Mouse (Mus musculus) layer of hippocampus, postnatal 10 days (tissue): ENCODE results near the gene Exosc10. TPM values are rescaled to one million over a fixed set of nuclear protein-coding genes. Genes with fewer than 3 reads are reported as not detected.

Experiments used
- DNase-seq, 2 experiments: peaks; one replicate each; pipeline ENCODE4 v3.0.0; 2021; ENCODE audit warnings: low spot score in 2 of 2
- total RNA-seq, 2 experiments: library from RNA; stranded (reverse); gene quantifications; 2 replicates each; pipeline ENCODE4 v1.2.3; 2021

The Exosc10 gene
- total RNA-seq, 2 experiments from 2014 or later = 57.5 to 58.2 TPM

DNA sequence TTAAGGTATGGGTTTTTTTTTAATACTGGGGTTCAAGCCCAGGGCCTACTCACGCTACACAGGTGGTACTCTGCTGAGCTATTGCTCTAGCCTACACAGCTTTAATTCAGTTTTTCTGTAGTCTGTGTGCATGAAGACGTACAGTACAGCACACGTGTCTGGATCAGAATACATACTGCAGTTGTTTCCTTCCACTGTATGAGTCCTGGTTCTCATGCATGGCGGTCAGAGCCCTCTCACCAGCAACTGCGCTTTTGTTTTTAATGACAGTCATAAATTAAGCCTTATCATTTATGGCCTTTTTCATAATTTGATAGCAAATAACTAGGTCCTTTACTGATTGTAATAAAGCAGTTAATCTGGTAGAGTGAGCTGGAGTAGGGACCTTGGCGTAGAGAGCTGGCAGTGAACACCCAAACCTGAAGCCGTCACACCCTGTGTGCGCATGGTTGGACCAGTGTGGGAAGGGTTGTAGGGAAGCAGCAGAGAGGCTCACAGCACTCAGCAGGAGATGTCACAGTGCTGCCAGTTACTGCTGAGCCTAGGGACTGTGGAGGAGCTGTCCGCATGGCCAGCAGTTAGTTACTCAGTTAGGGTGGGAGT lies 12.6 kb downstream of the Exosc10 start:
- DNase-seq = no peak

DNA sequence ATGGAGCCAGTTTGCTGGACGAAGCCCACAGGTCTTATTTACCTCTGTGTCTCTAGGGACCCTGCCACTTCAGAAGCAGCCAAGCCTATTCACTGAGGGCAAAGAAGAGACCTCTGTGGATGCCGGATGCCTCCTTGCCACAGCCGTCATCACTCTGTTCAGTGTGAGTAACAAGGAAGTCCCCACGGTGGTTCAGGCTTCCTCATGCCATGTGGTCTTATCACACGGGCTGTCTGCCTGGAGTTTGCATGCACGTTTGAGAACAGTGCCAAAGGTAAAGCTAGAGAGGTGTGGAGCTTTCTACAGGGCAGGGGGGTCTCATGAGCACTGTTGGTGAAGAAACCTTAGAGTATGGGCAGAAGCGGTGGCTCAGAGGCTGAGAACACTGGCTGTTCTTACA lies 15.0 kb downstream of the Exosc10 start:
- DNase-seq = no peak

DNA sequence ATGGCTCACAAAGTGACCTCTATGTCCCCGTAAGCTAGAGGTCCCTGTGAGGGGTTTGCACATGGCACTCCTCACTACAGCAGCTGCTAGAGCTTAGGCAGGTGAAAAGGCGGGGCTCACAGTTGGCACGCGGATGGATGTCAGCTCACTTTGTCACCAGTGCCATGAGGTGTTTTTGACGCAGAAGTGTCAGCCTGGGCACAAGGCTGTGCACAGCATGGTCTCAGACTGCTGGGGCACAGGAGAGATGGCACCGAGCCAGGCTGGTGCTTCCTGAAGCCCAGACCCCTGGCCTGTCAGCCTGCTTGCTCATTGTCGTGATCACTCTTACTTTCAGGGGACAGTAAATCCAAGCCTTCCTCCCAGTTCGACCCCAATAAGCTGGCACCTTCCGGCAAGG lies 22.5 kb downstream of the Exosc10 start:
- no peak for DNase-seq

DNA sequence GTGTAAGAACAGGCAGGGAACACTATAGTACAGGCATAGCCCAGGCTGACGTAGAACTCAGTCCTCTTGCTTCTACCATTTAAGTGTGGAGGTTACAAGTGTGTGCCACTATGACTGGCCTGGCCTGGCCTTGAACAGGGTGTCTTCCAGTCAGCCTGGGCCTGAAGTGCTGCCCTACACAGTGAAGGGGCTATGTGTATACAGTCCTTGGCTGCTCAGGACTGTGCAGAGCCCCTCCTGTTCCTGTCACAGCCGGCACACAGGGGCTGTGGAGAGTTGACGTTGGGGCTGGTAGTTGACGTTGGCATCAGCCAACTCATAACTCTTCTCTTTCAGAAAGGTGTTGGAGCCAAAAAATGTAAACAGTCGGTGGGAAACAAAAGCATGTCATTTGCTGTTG lies 23.2 kb downstream of the Exosc10 start:
- DNase-seq = no peak

DNA sequence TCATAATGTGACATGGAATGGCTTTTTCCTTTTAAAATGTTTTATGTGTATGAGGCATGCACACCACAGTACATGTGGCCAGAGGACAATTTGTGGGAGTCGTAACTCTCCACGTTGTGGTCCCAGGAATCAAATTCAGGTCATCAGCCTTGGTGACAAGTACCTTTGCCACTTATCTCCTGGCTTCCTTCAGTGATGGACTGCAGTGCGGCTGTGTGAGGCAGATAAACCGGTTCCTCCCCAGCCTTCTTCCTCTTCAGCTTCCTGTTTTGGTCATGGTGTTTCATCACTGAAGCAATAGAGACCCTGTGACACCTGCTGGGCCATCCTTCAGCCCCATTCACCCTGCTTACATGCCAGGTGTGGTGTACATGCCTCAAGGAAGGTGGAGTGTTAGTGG lies 25.0 kb downstream of the Exosc10 start:
- DNase-seq = no peak

DNA sequence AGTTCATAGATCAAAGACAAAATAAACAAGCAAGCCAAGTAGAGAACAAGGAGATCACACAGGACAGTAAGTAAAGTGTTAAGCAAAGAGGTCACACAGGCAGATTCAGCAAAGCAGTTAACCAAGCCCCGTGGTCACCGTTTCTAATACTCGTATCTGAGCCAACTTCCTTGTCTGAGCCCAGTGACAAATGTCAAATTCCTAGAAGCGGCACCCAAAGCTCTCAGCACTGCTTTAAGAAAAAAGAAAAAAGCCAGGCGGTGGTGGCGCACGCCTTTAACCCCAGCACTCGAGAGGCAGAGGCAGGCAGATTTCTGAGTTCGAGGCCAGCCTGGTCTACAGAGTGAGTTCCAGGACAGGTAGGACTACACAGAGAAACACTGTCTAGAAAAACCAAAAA lies 28.4 kb downstream of the Exosc10 start:
- DNase-seq = no peak

DNA sequence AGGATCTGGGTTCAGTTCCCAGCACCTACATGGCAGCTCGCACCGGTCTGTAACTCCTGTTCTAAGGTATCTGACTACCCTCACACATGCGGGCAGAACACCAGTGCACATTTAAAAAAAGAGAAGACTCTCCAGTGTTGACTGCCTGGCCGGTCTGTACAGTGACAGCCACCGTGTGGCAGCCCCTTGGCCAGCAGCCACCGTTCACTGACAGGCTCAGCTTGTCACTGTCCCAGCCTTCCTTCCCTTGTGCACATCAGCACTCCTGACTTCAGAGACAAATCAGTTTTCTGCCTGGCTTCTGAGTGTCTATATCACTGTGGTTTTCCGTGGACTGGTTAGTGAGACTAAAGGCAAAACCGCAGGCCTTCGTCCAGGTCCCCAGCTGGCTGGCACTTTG lies 30.6 kb downstream of the Exosc10 start:
- peak; percentile 46 to 52 for DNase-seq

DNA sequence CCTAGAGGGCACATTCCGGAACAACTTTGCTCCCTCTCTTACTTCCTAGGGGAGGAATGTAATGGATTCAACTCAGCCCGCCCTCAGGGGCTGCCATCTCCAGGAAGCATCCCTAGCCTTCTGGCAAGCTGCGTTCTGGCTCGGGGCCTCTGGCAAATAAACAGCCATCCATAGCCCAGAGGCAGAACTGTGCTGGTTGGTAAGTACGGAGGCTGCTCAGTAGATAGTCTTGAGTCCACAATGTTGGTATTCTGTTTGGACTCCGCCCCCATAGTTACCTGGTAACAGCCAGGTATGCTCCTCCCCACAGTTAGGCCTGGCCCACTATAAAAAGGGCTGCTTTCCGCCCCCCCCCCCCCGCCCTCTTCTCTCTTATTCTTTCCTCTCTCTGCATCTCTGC lies 31.3 kb downstream of the Exosc10 start:
- peak; percentile 64 to 72 for DNase-seq

DNA sequence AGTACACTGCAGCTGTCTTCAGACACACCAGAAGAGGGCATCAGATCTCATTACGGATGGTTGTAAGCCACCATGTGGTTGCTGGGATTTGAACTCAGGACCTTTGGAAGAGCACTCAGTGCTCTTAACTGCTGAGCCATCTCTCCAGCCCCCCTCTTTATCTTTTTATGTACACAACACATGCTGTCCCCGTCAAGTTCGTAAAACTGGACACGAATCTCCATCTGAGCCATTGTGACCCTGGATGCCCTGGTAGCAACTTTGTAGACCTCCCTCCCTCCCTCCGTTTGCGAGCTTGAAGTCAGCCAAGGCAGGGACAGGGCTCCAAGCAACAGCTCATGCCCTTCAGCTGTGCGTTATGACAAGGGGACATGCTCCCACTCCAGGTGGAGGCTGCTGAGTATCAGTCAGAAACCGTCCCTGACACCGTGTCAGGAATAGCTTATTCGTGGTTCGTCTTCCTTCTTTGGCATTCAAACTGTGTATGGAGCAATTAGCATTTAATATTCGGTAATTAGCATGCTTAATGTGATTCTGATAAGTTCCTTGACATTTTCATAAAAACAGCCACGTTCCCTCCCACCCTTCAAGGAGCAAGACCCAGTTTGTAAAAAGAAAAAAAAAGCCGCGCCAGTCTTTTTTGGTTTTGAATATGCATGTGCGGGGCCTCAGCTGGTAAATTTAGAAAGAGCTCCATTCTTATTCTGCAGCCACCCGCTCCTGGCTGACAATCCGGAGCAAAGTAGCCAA lies 32.4 kb downstream of the Exosc10 start:
- DNase-seq = peak; percentile 33 to 45

DNA sequence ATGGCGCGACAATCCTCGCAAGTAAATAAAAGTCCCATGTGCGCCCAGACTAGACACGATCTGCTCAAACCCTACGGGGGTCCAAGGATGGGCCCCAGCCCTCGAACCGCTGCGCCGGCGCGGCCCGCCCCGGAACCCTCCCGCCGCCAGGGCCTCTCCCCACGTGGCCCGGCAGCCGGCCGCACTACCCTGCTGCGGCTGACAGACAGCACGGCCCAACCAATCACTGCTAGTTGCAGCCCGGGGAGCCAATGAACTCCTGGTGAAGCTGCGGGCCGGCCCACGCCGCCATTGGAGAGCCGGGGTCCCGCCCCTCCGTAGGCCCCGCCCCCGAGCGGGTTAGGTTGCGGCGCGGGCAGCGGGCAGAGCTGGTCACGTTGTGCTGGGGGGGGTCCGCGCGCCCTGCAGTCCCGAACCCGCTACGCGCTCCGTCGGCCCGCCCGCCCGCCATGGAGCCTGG lies 33.0 kb downstream of the Exosc10 start, which contains the start of gene Srm:
TSS of gene Srm (plus strand) at position 333 of the 460 bp plus-strand sequence.
- DNase-seq = peak; percentile 95 to 97

DNA sequence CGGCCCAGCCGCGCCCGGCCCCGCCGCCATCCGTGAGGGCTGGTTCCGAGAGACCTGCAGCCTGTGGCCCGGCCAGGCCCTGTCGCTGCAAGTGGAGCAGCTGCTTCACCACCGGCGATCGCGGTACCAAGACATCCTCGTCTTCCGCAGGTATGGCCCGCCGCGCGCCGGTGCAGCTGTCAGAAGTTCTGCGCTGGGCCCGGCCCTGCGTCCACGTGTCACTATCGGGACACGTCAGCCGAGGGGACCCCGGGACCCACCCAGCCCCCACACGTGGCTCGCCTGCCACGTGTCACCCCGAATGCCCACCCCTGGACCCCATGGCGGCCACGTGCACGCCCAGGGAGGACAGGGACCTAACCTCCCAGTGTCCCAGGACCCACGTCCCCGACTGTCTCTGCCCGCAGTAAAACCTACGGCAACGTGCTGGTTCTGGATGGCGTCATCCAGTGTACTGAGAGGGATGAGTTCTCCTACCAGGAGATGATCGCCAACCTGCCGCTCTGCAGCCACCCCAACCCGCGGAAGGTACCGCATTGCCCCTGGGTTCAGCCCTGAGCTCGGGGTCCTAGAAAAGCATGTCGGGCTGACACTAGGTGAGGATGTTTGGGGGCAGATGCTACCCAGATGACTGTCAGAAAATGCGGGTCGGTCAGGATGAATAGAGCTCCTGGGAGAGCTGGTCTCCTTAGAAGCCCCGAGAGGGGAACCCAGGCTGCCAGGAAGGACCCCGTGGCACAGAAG lies 33.6 kb downstream of the Exosc10 start:
- no peak for DNase-seq

DNA sequence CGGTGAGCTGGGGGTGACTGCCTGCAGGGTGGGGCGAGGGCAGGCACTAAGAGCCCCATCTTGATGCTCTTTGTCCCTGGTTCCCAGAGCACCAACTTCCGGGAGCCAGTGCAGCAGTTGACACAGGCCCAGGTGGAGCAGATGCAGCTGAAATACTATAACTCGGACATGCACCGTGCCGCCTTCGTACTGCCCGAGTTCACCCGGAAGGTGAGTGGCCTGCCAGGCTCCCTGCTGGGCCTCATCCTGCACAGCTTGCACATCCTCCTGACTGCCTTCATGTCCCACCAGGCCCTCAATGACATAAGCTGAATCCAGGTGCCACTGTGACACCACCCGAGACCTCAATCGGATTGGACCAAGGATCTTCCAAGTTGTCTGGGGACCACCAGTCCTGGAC lies 35.8 kb downstream of the Exosc10 start:
- DNase-seq = no peak

DNA sequence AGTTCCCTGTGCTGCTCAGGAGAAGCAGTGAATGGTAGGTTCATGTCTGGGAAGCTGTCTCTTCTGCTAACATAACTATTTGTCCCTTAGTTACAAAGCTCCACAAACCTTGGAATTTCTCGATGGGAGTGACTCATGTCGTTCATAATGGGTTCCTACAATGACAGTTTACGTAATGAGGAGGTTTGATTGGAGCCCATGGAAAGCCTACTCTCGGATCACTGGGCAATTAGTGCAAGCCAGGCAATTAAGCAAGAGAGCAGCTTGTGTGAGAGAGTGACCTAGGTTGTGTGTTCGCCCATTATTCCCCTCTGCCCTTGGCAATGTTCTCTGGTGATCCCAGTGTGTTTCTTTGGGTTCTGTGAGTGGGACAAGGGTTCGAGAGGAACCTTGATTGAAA lies 37.7 kb downstream of the Exosc10 start:
- no peak for DNase-seq

DNA sequence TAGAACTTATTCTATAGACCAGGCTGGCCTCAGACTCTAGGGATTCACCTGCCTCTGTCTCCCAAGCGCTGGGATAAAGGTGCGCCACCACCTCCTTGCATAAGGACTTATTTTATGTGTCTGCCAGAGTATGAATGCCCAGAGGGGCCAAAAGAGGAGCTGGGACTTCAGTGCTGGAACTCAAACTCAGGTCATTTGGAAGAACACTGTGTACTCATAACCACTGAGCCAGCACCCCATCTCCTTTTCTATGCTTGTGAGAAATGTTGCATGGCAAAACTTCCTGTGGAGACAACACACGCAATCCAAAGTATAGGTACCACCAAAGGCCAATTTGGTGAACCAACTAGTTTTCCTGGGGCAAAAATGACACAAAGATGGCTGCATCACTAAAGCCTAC lies 38.5 kb downstream of the Exosc10 start:
- no peak for DNase-seq

DNA sequence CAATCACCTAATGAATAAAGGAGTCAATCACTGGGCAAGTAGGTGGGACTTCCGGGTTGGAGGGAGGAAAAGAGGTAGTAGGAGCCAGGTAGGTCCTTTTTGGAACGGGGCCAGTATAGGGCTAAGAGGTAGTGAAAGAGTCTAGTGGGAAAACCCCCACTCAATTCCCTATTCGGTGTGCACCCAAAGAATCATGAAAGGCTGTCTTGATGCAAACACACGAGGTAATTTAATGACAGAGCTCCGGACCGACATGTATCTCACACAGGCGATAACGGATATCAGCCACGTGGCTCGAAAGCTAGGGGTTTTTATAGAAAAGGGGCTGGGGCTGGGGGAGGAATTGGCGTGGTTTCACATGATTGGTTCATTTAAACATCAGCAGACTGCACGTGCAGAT lies 40.6 kb downstream of the Exosc10 start:
- DNase-seq = no peak

DNA sequence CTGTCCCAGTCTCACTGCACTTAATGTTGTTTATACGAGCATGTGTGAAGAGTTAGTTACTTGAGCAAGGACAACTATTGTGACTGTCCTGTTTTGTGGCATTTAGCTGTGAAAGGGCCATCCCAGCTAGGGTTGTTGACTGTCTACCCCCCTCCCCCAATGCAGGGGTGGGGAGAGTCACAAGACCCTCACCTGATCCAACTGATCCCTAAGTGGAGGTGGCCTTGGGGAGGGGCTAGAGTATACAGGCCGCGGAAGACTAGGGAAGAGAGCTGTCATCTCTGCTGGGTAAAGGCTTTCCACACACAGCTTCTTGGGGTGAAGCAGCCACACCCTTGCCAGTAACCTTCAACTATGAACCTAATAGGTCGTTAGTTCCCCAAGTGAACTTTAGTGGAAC lies 42.1 kb downstream of the Exosc10 start:
- no peak for DNase-seq

DNA sequence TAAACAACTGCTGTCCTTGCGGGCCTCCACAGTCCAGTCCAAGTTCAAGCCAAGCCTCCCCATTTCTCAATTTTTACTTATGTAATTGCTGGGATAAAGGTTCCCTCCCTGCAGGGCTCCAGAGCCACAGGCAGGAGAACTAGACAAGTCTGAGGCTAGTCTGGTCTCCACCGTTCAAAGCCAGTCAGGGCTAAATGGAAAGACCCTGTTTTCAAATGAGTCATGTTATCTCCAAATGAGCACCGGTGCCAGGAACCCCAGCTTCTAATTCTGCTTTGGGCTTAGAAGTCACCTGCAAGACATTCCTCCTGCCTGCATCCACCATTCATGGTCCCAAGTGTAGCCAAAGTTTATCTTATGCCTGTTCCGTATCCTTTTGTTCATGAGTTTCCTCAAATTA lies 43.6 kb downstream of the Exosc10 start:
- no peak for DNase-seq

DNA sequence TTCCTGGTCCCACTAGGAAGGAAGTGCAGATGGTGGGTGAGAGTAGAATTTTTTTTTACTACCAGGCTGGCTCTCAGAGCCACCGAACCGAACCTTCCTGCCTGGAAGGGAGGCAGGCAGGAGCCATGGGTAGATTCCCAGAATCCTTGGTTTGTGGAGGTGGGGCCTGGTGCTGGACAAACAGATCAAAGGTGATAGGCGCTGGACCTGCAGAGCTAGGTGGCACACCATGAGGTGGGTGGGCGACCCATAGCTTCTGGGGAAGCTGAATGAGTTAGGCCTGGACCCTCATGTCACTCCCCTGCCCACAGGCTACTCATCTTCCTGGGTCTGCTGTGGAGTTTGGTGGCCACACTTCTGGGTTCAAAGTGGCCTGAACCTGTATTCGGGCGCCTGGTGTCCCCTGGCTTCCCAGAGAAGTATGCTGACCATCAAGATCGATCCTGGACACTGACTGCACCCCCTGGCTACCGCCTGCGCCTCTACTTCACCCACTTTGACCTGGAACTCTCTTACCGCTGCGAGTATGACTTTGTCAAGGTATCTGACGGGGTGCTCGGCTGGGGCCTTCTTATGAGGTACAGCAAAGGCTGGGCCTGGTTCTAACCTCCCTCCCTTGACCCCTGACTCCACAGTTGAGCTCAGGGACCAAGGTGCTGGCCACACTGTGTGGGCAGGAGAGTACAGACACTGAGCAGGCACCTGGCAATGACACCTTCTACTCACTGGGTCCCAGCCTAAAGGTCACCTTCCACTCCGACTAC lies 44.3 kb downstream of the Exosc10 start, which contains the start of gene Masp2:
TSS of gene Masp2 (plus strand) at position 198 of the 764 bp plus-strand sequence.
- DNase-seq = no peak

DNA sequence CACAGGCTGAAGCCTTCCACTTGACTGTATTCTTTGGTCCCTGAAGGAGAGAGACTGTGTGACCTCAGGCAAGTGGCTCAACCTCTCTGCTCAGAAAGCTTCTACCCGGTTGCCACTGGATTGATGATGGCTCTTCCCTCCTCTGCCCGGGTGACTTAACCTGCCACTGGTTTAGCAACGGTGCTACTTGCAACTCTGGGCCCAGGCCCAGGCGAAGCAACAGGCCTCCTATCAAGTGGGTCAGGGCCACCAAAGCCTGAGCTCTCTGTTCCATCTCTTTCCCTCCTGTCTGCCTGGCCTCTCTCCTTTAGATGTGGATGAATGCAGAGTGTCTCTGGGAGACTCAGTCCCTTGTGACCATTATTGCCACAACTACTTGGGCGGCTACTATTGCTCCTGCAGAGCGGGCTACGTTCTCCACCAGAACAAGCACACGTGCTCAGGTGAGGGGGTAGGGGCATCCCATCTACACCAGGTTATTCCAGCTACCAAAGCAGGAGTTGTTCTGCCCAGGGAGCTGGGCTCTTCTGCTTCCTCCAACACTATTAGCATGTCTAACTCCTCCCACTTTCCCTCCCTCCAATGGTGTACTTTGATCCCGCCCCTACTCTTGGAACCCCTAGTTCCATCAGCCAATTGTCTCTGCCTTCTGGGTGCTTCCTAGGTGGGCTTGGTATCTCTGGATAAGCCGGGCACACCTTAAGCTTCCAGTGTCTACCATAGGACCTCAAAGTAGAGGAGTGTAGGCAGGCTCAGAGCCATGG lies 45.3 kb downstream of the Exosc10 start:
- no peak for DNase-seq

DNA sequence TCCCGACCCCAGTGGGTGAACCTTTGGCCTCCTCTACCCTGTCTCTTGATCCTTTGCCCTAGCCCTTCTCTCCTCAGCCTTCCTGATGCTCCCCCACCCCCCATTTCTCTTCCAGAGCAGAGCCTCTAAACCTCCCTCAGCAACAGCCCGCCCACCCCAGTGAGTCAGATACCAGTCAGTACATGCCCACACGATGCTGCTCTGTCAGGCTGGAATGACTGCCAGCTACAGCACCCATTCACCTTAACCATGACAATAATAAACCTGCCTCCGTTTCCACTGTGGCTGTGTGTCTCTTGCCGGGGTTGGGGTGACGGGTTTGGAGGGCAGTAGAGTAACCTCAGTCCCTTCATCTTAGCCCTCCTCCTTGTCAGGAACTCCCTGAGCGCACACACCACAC lies 45.9 kb downstream of the Exosc10 start:
- DNase-seq = no peak
